Mouse (Mus musculus): Measurements from ENCODE around the gene Cacnb4. TPM values are rescaled to one million over a fixed set of nuclear protein-coding genes. Genes with fewer than 3 reads are reported as not detected.

The Cacnb4 gene
- polyA plus RNA-seq, 1 experiment from 2014 or later = 15.0 TPM

GRCm38 (mm10) chr2:52557503-52558275, 118.9 kb downstream of the Cacnb4 start:
- Histone ChIP-seq H3K9ac (peak overlapping the region; percentile 68), H3K4me3 (replicated peaks; ENCODE audit: low read length) (peak overlapping the region; percentile 37), H3K27ac (peak overlapping the region; percentile 88), H3K4me2 (replicated peaks) (peak overlapping the region; percentile 81), H3K4me1 (replicated peaks; ENCODE audit: control insufficient read depth, insufficient read depth, low read length) (peaks cover 30% of the 10 kb centered on the region), H3K36me3 (replicated peaks; ENCODE audit: control insufficient read depth, insufficient read depth) (0 out of 2 replicates have a peak, but pooled peaks cover 7% of the 10 kb centered on the region), H3K27me3 (ENCODE audit: control insufficient read depth, insufficient read depth, low read length) (no peaks in the 10 kb centered on the region), H3K9me3 (ENCODE audit: control insufficient read depth, low read length) (no peaks in the 10 kb centered on the region)
- peak; percentile 60 for DNase-seq (ENCODE audit: low spot score)
- ATAC-seq (ENCODE audit: low FRiP score) = peak; percentile 78
- WGBS = 16% methylated on average over 12 of the region's 12 CpGs

GRCm38 (mm10) chr2:52556961-52557326, 119.7 kb downstream of the Cacnb4 start:
- 0 out of 2 replicates have a peak, but pooled peaks cover 7% of the 10 kb centered on the region for H3K36me3 ChIP-seq (replicated peaks; ENCODE audit: control insufficient read depth, insufficient read depth)
- no peak for DNase-seq (ENCODE audit: low spot score)
- peak overlapping the region; percentile 37 for H3K4me3 ChIP-seq (replicated peaks; ENCODE audit: low read length)
- ATAC-seq (ENCODE audit: low FRiP score) = no peak
- peak overlapping the region; percentile 88; the same call in 1 of the 2 replicates for H3K27ac ChIP-seq
- 57% methylated on average over 4 of the region's 4 CpGs for WGBS
- H3K4me1 ChIP-seq (replicated peaks; ENCODE audit: control insufficient read depth, insufficient read depth, low read length) = peaks cover 30% of the 10 kb centered on the region
- peak overlapping the region; percentile 81 for H3K4me2 ChIP-seq (replicated peaks)
- peak overlapping the region; percentile 68 for H3K9ac ChIP-seq
- H3K27me3 ChIP-seq (ENCODE audit: control insufficient read depth, insufficient read depth, low read length) = no peaks in the 10 kb centered on the region
- H3K9me3 ChIP-seq (ENCODE audit: control insufficient read depth, low read length) = no peaks in the 10 kb centered on the region

GRCm38 (mm10) chr2:52556298-52556960, 120.2 kb downstream of the Cacnb4 start:
- Histone ChIP-seq H3K36me3 (replicated peaks; ENCODE audit: control insufficient read depth, insufficient read depth) (0 out of 2 replicates have a peak, but pooled peaks cover 7% of the 10 kb centered on the region), H3K4me3 (replicated peaks; ENCODE audit: low read length) (peak overlapping the region; percentile 37), H3K4me2 (replicated peaks) (peak overlapping the region; percentile 81), H3K4me1 (replicated peaks; ENCODE audit: control insufficient read depth, insufficient read depth, low read length) (peaks cover 30% of the 10 kb centered on the region), H3K9me3 (ENCODE audit: control insufficient read depth, low read length) (no peaks in the 10 kb centered on the region), H3K27me3 (ENCODE audit: control insufficient read depth, insufficient read depth, low read length) (no peaks in the 10 kb centered on the region), H3K9ac (peak overlapping the region; percentile 68), H3K27ac (peak overlapping the region; percentile 88; the same call in 1 of the 2 replicates)
- WGBS = 81% methylated on average over 20 of the region's 20 CpGs
- ATAC-seq (ENCODE audit: low FRiP score) (no peak), DNase-seq (ENCODE audit: low spot score) (peak; percentile 27)

- no peaks in the 10 kb centered on the region for H3K27me3 ChIP-seq (ENCODE audit: control insufficient read depth, insufficient read depth, low read length)
- no peak overlapping the region for H3K4me2 ChIP-seq (replicated peaks)
- DNase-seq (ENCODE audit: low spot score) (no peak), ATAC-seq (ENCODE audit: low FRiP score) (no peak)
- 0 out of 2 replicates have a peak, but pooled peaks cover 6% of the 10 kb centered on the region for H3K36me3 ChIP-seq (replicated peaks; ENCODE audit: control insufficient read depth, insufficient read depth)
- no peaks in the 10 kb centered on the region for H3K9me3 ChIP-seq (ENCODE audit: control insufficient read depth, low read length)
- 96% methylated on average over 3 of the region's 3 CpGs for WGBS
- H3K4me1 ChIP-seq (replicated peaks; ENCODE audit: control insufficient read depth, insufficient read depth, low read length) = no peaks in the 10 kb centered on the region
- H3K27ac ChIP-seq = no peak overlapping the region
- H3K9ac ChIP-seq = no peak overlapping the region
- no peak overlapping the region for H3K4me3 ChIP-seq (replicated peaks; ENCODE audit: low read length)
These were observed 128.2 kb downstream of the Cacnb4 start for GRCm38 (mm10) chr2:52548401-52548800.

GRCm38 (mm10) chr2:52547331-52547730, 129.3 kb downstream of the Cacnb4 start:
- Histone ChIP-seq H3K9me3 (ENCODE audit: control insufficient read depth, low read length) (no peaks in the 10 kb centered on the region), H3K4me3 (replicated peaks; ENCODE audit: low read length) (no peak overlapping the region), H3K36me3 (replicated peaks; ENCODE audit: control insufficient read depth, insufficient read depth) (no peaks in the 10 kb centered on the region), H3K4me1 (replicated peaks; ENCODE audit: control insufficient read depth, insufficient read depth, low read length) (no peaks in the 10 kb centered on the region), H3K27ac (no peak overlapping the region), H3K4me2 (replicated peaks) (no peak overlapping the region), H3K9ac (no peak overlapping the region), H3K27me3 (ENCODE audit: control insufficient read depth, insufficient read depth, low read length) (no peaks in the 10 kb centered on the region)
- DNase-seq (ENCODE audit: low spot score) (no peak), ATAC-seq (ENCODE audit: low FRiP score) (no peak)
- WGBS = 82% methylated on average over 11 of the region's 11 CpGs

GRCm38 (mm10) chr2:52544527-52544926, 132.1 kb downstream of the Cacnb4 start:
- Histone ChIP-seq H3K4me1 (replicated peaks; ENCODE audit: control insufficient read depth, insufficient read depth, low read length) (no peaks in the 10 kb centered on the region), H3K4me3 (replicated peaks; ENCODE audit: low read length) (no peak overlapping the region), H3K27me3 (ENCODE audit: control insufficient read depth, insufficient read depth, low read length) (no peaks in the 10 kb centered on the region), H3K9ac (no peak overlapping the region), H3K9me3 (ENCODE audit: control insufficient read depth, low read length) (no peaks in the 10 kb centered on the region), H3K36me3 (replicated peaks; ENCODE audit: control insufficient read depth, insufficient read depth) (no peaks in the 10 kb centered on the region), H3K27ac (no peak overlapping the region), H3K4me2 (replicated peaks) (no peak overlapping the region)
- DNase-seq (ENCODE audit: low spot score) (no peak), ATAC-seq (ENCODE audit: low FRiP score) (no peak)
- WGBS = 78% methylated on average over 2 of the region's 2 CpGs

GRCm38 (mm10) chr2:52541068-52541467, 135.6 kb downstream of the Cacnb4 start:
- Histone ChIP-seq H3K4me2 (replicated peaks) (no peak overlapping the region), H3K27ac (no peak overlapping the region), H3K36me3 (replicated peaks; ENCODE audit: control insufficient read depth, insufficient read depth) (no peaks in the 10 kb centered on the region; the same call in 1 of the 2 replicates), H3K9me3 (ENCODE audit: control insufficient read depth, low read length) (no peaks in the 10 kb centered on the region), H3K4me3 (replicated peaks; ENCODE audit: low read length) (no peak overlapping the region), H3K27me3 (ENCODE audit: control insufficient read depth, insufficient read depth, low read length) (no peaks in the 10 kb centered on the region), H3K9ac (no peak overlapping the region), H3K4me1 (replicated peaks; ENCODE audit: control insufficient read depth, insufficient read depth, low read length) (no peaks in the 10 kb centered on the region)
- ATAC-seq (ENCODE audit: low FRiP score) (no peak), DNase-seq (ENCODE audit: low spot score) (no peak)
- 93% methylated on average over 4 of the region's 4 CpGs for WGBS

- Histone ChIP-seq H3K27ac (no peak overlapping the region), H3K36me3 (replicated peaks; ENCODE audit: control insufficient read depth, insufficient read depth) (no peaks in the 10 kb centered on the region; the same call in 1 of the 2 replicates), H3K4me3 (replicated peaks; ENCODE audit: low read length) (no peak overlapping the region), H3K4me1 (replicated peaks; ENCODE audit: control insufficient read depth, insufficient read depth, low read length) (no peaks in the 10 kb centered on the region), H3K27me3 (ENCODE audit: control insufficient read depth, insufficient read depth, low read length) (no peaks in the 10 kb centered on the region), H3K4me2 (replicated peaks) (no peak overlapping the region), H3K9me3 (ENCODE audit: control insufficient read depth, low read length) (no peaks in the 10 kb centered on the region), H3K9ac (no peak overlapping the region)
- ATAC-seq (ENCODE audit: low FRiP score) (no peak), DNase-seq (ENCODE audit: low spot score) (no peak)
- WGBS = 89% methylated on average over 6 of the region's 6 CpGs
These were observed 137.3 kb downstream of the Cacnb4 start for GRCm38 (mm10) chr2:52539318-52539717.

- H3K36me3 ChIP-seq (replicated peaks; ENCODE audit: control insufficient read depth, insufficient read depth) = no peaks in the 10 kb centered on the region; the same call in 1 of the 2 replicates
- no peak overlapping the region for H3K9ac ChIP-seq
- DNase-seq (ENCODE audit: low spot score) (no peak), ATAC-seq (ENCODE audit: low FRiP score) (no peak)
- no peaks in the 10 kb centered on the region for H3K27me3 ChIP-seq (ENCODE audit: control insufficient read depth, insufficient read depth, low read length)
- 98% methylated on average over 3 of the region's 3 CpGs for WGBS
- H3K27ac ChIP-seq = no peak overlapping the region
- no peak overlapping the region for H3K4me2 ChIP-seq (replicated peaks)
- no peaks in the 10 kb centered on the region for H3K4me1 ChIP-seq (replicated peaks; ENCODE audit: control insufficient read depth, insufficient read depth, low read length)
- H3K9me3 ChIP-seq (ENCODE audit: control insufficient read depth, low read length) = no peaks in the 10 kb centered on the region
- no peak overlapping the region for H3K4me3 ChIP-seq (replicated peaks; ENCODE audit: low read length)
These were observed 139.0 kb downstream of the Cacnb4 start for GRCm38 (mm10) chr2:52537645-52538044.
